Mouse (Mus musculus) stomach, embryonic 14.5 days (tissue): ENCODE results near the gene Gm5485. TPM values are rescaled to one million over a fixed set of nuclear protein-coding genes. Genes with fewer than 3 reads are reported as not detected.

Experiments
- ATAC-seq: fragments of 200-750 bp; cut with Nextera tagmentation; 2 replicates; pipeline ENCODE4 v1.8.0; 2017; ENCODE audit warnings: low read depth, moderate TSS enrichment; ENCODE audit not compliant: insufficient number of reproducible peaks, insufficient read depth, low FRiP score
- H3K27ac ChIP-seq: fragments of 300-500 bp; sonication (generic); 2 replicates; pipeline ENCODE4 v1.5.1; 2014; ENCODE audit warnings: mild to moderate bottlenecking, low read length, moderate library complexity, mixed read lengths
- H3K27me3 ChIP-seq: fragments of 300-500 bp; sonication (generic); 2 replicates; pipeline ENCODE4 v1.6.1; 2014; ENCODE audit warnings: low read length, control low read depth, mixed read lengths; ENCODE audit not compliant: control insufficient read depth, insufficient read depth
- H3K36me3 ChIP-seq: fragments of 300-500 bp; sonication (generic); 2 replicates; pipeline ENCODE4 v1.6.1; 2014; ENCODE audit warnings: mild to moderate bottlenecking, control low read depth, low read length, moderate library complexity, mixed read lengths; ENCODE audit not compliant: control insufficient read depth, insufficient read depth
- H3K4me1 ChIP-seq: fragments of 300-500 bp; sonication (generic); 2 replicates; pipeline ENCODE4 v1.6.1; 2014; ENCODE audit warnings: low read length, control low read depth, mixed read lengths; ENCODE audit not compliant: control insufficient read depth, insufficient read depth
- H3K4me2 ChIP-seq: fragments of 300-500 bp; sonication (generic); replicated peaks from 2 replicates; pipeline ENCODE4 v1.6.1; 2014; ENCODE audit warnings: low read depth, low read length, control low read depth
- H3K4me3 ChIP-seq: fragments of 300-500 bp; sonication (generic); 2 replicates; pipeline ENCODE4 v1.5.1; 2014; ENCODE audit warnings: low read depth, low read length, control low read depth
- H3K9ac ChIP-seq: fragments of 300-500 bp; sonication (generic); replicated peaks from 2 replicates; pipeline ENCODE4 v1.6.1; 2014; ENCODE audit warnings: low read depth, mild to moderate bottlenecking, control low read depth, low read length, moderate library complexity, mixed read lengths
- H3K9me3 ChIP-seq: fragments of 300-500 bp; sonication (generic); 2 replicates; pipeline ENCODE4 v1.6.1; 2016; ENCODE audit warnings: low read depth, low read length, control low read depth; ENCODE audit not compliant: control insufficient read depth
- WGBS: fragments of 180-500 bp; shearing (Covaris S2); extraction: QIAGEN DNeasy Blood & Tissue Kit; methylation state at CpG from one replicate; pipeline ENCODE4 v1.1.7; 2014; 5-methylcytosine and 5-hydroxymethylcytosine counted together
- polyA plus RNA-seq: library from polyadenylated mRNA; unstranded; fragments of >200 nt; fragmentation: Nextera tagmentation; extraction: Ambion mirVana; gene quantifications from 2 replicates; pipeline ENCODE4 v1.2.1, GENCODE M21; 2014

Gene Gm5485
- polyA plus RNA-seq, 1 experiment from 2014 or later = not detected

GRCm38 (mm10) chr16:48395278-48395677, 16.9 kb downstream of the Gm5485 start:
- Histone ChIP-seq H3K4me2 (no peak overlapping the region), H3K27me3 (no peaks in the 10 kb centered on the region), H3K9me3 (no peaks in the 10 kb centered on the region), H3K36me3 (no peaks in the 10 kb centered on the region), H3K4me1 (no peaks in the 10 kb centered on the region), H3K27ac (no peak overlapping the region), H3K4me3 (no peak overlapping the region), H3K9ac (no peak overlapping the region)
- no peak for ATAC-seq
- WGBS = 84% methylated on average over 2 of the region's 2 CpGs

GRCm38 (mm10) chr16:48386982-48387381, 25.2 kb downstream of the Gm5485 start:
- no peaks in the 10 kb centered on the region; the same call in 1 of the 2 replicates for H3K9me3 ChIP-seq
- no peak overlapping the region for H3K27ac ChIP-seq
- ATAC-seq = no peak
- WGBS = 85% methylated on average over 2 of the region's 2 CpGs
- H3K9ac ChIP-seq = no peak overlapping the region
- no peak overlapping the region for H3K4me3 ChIP-seq
- no peaks in the 10 kb centered on the region for H3K4me1 ChIP-seq
- H3K27me3 ChIP-seq = no peaks in the 10 kb centered on the region
- H3K36me3 ChIP-seq = no peaks in the 10 kb centered on the region
- no peak overlapping the region for H3K4me2 ChIP-seq

- H3K36me3 ChIP-seq = no peaks in the 10 kb centered on the region
- no peaks in the 10 kb centered on the region for H3K27me3 ChIP-seq
- H3K27ac ChIP-seq = no peak overlapping the region
- H3K9ac ChIP-seq = no peak overlapping the region
- no peak for ATAC-seq
- no peaks in the 10 kb centered on the region for H3K4me1 ChIP-seq
- no peak overlapping the region for H3K4me3 ChIP-seq
- WGBS = 82% methylated on average over 3 of the region's 3 CpGs
- no peaks in the 10 kb centered on the region; the same call in 1 of the 2 replicates for H3K9me3 ChIP-seq
- H3K4me2 ChIP-seq = no peak overlapping the region
These were observed 28.5 kb downstream of the Gm5485 start for GRCm38 (mm10) chr16:48383582-48384257.

- Histone ChIP-seq H3K4me2 (no peak overlapping the region), H3K4me3 (no peak overlapping the region), H3K27ac (no peak overlapping the region), H3K27me3 (no peaks in the 10 kb centered on the region), H3K9ac (no peak overlapping the region), H3K36me3 (no peaks in the 10 kb centered on the region), H3K9me3 (no peaks in the 10 kb centered on the region), H3K4me1 (no peaks in the 10 kb centered on the region)
- ATAC-seq = no peak
- WGBS = 87% methylated on average over 7 of the region's 7 CpGs
These were observed 38.3 kb downstream of the Gm5485 start for GRCm38 (mm10) chr16:48373711-48374485.

- Histone ChIP-seq H3K27ac (no peak overlapping the region), H3K4me2 (no peak overlapping the region), H3K4me3 (no peak overlapping the region), H3K36me3 (no peaks in the 10 kb centered on the region), H3K9ac (no peak overlapping the region), H3K27me3 (no peaks in the 10 kb centered on the region), H3K9me3 (no peaks in the 10 kb centered on the region), H3K4me1 (no peaks in the 10 kb centered on the region)
- ATAC-seq = no peak
- WGBS = 62% methylated on average over 6 of the region's 6 CpGs
These were observed 39.8 kb downstream of the Gm5485 start for GRCm38 (mm10) chr16:48372461-48372860.

- H3K27me3 ChIP-seq = no peaks in the 10 kb centered on the region
- no peak overlapping the region for H3K4me3 ChIP-seq
- no peak for ATAC-seq
- H3K9ac ChIP-seq = no peak overlapping the region
- H3K4me1 ChIP-seq = no peaks in the 10 kb centered on the region
- H3K27ac ChIP-seq = no peak overlapping the region
- no peaks in the 10 kb centered on the region for H3K36me3 ChIP-seq
- WGBS = 81% methylated on average over 2 of the region's 2 CpGs
- no peaks in the 10 kb centered on the region for H3K9me3 ChIP-seq
- H3K4me2 ChIP-seq = no peak overlapping the region
These were observed 44.1 kb downstream of the Gm5485 start for GRCm38 (mm10) chr16:48368096-48368495.

DNA sequence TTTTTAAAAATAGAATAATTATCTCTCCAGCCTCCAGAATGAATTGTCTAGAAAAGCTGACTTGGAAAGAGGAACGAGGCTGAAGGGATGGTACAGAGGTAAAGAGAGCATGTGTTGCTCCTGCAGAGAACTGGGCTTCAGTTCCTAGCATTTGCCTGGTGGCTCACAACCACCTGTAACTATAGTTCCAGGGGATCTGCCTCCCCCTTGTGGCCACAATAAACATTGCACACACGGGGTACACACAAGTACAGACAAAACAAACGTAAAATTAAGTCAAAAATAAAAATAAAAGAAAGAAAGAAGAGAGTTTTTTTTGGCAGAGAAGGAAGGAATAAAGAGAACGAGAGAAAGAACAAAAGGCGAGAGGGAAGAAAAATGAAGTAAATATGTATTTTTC, 45.4 kb downstream of the Gm5485 start:
- no peaks in the 10 kb centered on the region for H3K9me3 ChIP-seq
- 85% methylated on average over 5 of the region's 5 CpGs for WGBS
- H3K4me3 ChIP-seq = no peak overlapping the region
- no peaks in the 10 kb centered on the region for H3K27me3 ChIP-seq
- ATAC-seq = no peak
- H3K36me3 ChIP-seq = no peaks in the 10 kb centered on the region
- no peaks in the 10 kb centered on the region for H3K4me1 ChIP-seq
- H3K27ac ChIP-seq = no peak overlapping the region
- H3K4me2 ChIP-seq = no peak overlapping the region
- H3K9ac ChIP-seq = no peak overlapping the region

- H3K4me3 ChIP-seq = no peak overlapping the region
- no peaks in the 10 kb centered on the region for H3K27me3 ChIP-seq
- H3K4me1 ChIP-seq = no peaks in the 10 kb centered on the region
- no peak overlapping the region for H3K27ac ChIP-seq
- no peaks in the 10 kb centered on the region for H3K9me3 ChIP-seq
- ATAC-seq = no peak
- 93% methylated on average over 12 of the region's 12 CpGs for WGBS
- no peak overlapping the region for H3K9ac ChIP-seq
- no peaks in the 10 kb centered on the region for H3K36me3 ChIP-seq
- H3K4me2 ChIP-seq = no peak overlapping the region
These were observed 51.3 kb downstream of the Gm5485 start for GRCm38 (mm10) chr16:48360887-48361286.
